In genomic region chr3:123266753-123267651, GRCm38 (mm10) we compare ENCODE assay signal across 8 mouse cellular contexts. TPM values are rescaled to one million over a fixed set of nuclear protein-coding genes. Genes with fewer than 3 reads are reported as not detected.
DNase-seq lines count a peak whose midpoint lies in the region; ATAC-seq and TF ChIP-seq lines count a peak whose summit lies in the region.

TSS of gene Sec24d (plus strand) at chr3:123267455.

- TF ChIP-seq CTCF in C2C12 (IDR thresholded peaks at IDR 0.05; ENCODE audit: control insufficient read depth, insufficient read depth, insufficient read length), result no peak
- TF ChIP-seq CTCF in brain, embryonic 14.5 days (IDR thresholded peaks at IDR 0.05; ENCODE audit: borderline replicate concordance, extremely low read depth, insufficient read depth, insufficient read length), result no peak

- H3K79me3 ChIP-seq in C2C12 (ENCODE audit: low read depth), result peaks cover 36% of the 10 kb centered on the region

- peak; percentile 84 for DNase-seq in brain, embryonic 14.5 days (ENCODE audit: low read depth)
- DNase-seq in kidney, postnatal 10 days, result peak; percentile 92
- peak; percentile 84 for DNase-seq in liver, embryonic 11.5 days (ENCODE audit: low spot score)
- peak; percentile 56 to 78 for DNase-seq in spleen, postnatal 4 days (ENCODE audit: low spot score in 2 of 2)

- peak within 1 kb of the TSS; percentile 85 for H3K27ac ChIP-seq in heart, embryonic 13.5 days (replicated peaks)
- H3K27ac ChIP-seq in liver, embryonic 11.5 days (ENCODE audit: low read depth, low read length), result no peak within 1 kb of the TSS

- peaks cover 43% of the 10 kb centered on the region for H3K79me2 ChIP-seq in C2C12 (ENCODE audit: control insufficient read depth, insufficient read depth)
- H3K79me2 ChIP-seq in myocyte (ENCODE audit: control insufficient read depth, insufficient read depth), result peaks cover 41% of the 10 kb centered on the region

- H3ac ChIP-seq in C2C12 (ENCODE audit: control insufficient read depth, insufficient read length, low read depth), result peak within 1 kb of the TSS; percentile 91
- H3ac ChIP-seq in myocyte (ENCODE audit: control insufficient read depth, insufficient read length), result peak within 1 kb of the TSS; percentile 47

- no peaks in the 10 kb centered on the region for H3K9me3 ChIP-seq in heart, embryonic 13.5 days
- H3K9me3 ChIP-seq in liver, embryonic 11.5 days (ENCODE audit: control insufficient read depth, low read length), result no peaks in the 10 kb centered on the region

- peak within 1 kb of the TSS; percentile 89 for H3K4me3 ChIP-seq in C2C12 (ENCODE audit: insufficient read depth, poor library complexity, severe bottlenecking)
- peak within 1 kb of the TSS; percentile 69 for H3K4me3 ChIP-seq in heart, embryonic 13.5 days
- peak within 1 kb of the TSS; percentile 70 for H3K4me3 ChIP-seq in liver, embryonic 11.5 days (ENCODE audit: low read depth, low read length)
- peak within 1 kb of the TSS; percentile 94 for H3K4me3 ChIP-seq in myocyte

- 3% methylated on average over 66 of the region's 68 CpGs for WGBS in heart, embryonic 13.5 days
- 3% methylated on average over 67 of the region's 68 CpGs for WGBS in liver, embryonic 11.5 days

- peak within 1 kb of the TSS; percentile 78 for H3K4me2 ChIP-seq in heart, embryonic 13.5 days
- H3K4me2 ChIP-seq in liver, embryonic 11.5 days, result peak within 1 kb of the TSS; percentile 80
- H3K4me2 ChIP-seq in myocyte (ENCODE audit: low read depth), result peak within 1 kb of the TSS; percentile 93

- H3K36me3 ChIP-seq in C2C12 (ENCODE audit: control insufficient read depth, insufficient read depth) (peaks cover 32% of the 10 kb centered on the region), myocyte (ENCODE audit: control insufficient read depth, insufficient read depth) (peaks cover 24% of the 10 kb centered on the region)
- H3K36me3 ChIP-seq in heart, embryonic 13.5 days, result peaks cover 27% of the 10 kb centered on the region
- peaks cover 3% of the 10 kb centered on the region; the same call in 1 of the 2 replicates for H3K36me3 ChIP-seq in liver, embryonic 11.5 days (ENCODE audit: control insufficient read depth, insufficient read depth, low read length)

- H3K4me1 ChIP-seq in heart, embryonic 13.5 days, result peaks cover 24% of the 10 kb centered on the region
- no peaks in the 10 kb centered on the region for H3K4me1 ChIP-seq in liver, embryonic 11.5 days (replicated peaks; ENCODE audit: control insufficient read depth, insufficient read depth, low read length)

- ATAC-seq in erythroid progenitor cell, adult 5-6 weeks (replicated peaks; ENCODE audit: low FRiP score, poor library complexity, severe bottlenecking), result peak; percentile 43
- ATAC-seq in heart, embryonic 13.5 days (ENCODE audit: extremely low read depth, insufficient number of reproducible peaks, low FRiP score, low TSS enrichment), result peak; percentile 70
- ATAC-seq in liver, embryonic 11.5 days (replicated peaks; ENCODE audit: low FRiP score), result peak; percentile 85

- peak within 1 kb of the TSS; percentile 87 for H3K9ac ChIP-seq in heart, embryonic 13.5 days
- peak within 1 kb of the TSS; percentile 65 for H3K9ac ChIP-seq in liver, embryonic 11.5 days (ENCODE audit: low read depth, low read length)

- 0 out of 2 replicates have a peak, but pooled peaks have one; percentile 12 for TF ChIP-seq POLR2A in brain, embryonic 14.5 days (IDR thresholded peaks at IDR 0.05; ENCODE audit: borderline replicate concordance, extremely low read depth, insufficient read depth, insufficient read length, poor library complexity, severe bottlenecking)
- peak; percentile 83 for TF ChIP-seq POLR2A in myocyte (IDR thresholded peaks at IDR 0.05; ENCODE audit: insufficient read length, low read depth)

- H3K27me3 ChIP-seq in C2C12 (ENCODE audit: control insufficient read depth, insufficient read depth, insufficient read length) (no peaks in the 10 kb centered on the region), myocyte (ENCODE audit: control insufficient read depth, insufficient read depth, insufficient read length) (no peaks in the 10 kb centered on the region)
- H3K27me3 ChIP-seq in heart, embryonic 13.5 days (replicated peaks), result no peaks in the 10 kb centered on the region
- H3K27me3 ChIP-seq in liver, embryonic 11.5 days (replicated peaks; ENCODE audit: control insufficient read depth, insufficient read depth, low read length), result peaks cover 10% of the 10 kb centered on the region; the same call in 1 of the 2 replicates

TF ChIP-seq in C2C12, 6 proteins besides CTCF, POLR2A, EP300 and RAD21:
- TF ChIP-seq MAX (IDR thresholded peaks at IDR 0.05), result no peak
- TF ChIP-seq USF1 (IDR thresholded peaks at IDR 0.05; ENCODE audit: low read depth), result no peak
- no peak for TF ChIP-seq CEBPB (IDR thresholded peaks at IDR 0.05; ENCODE audit: low read depth)

TF ChIP-seq in myocyte, 11 proteins besides CTCF, POLR2A, EP300 and RAD21:
- TF ChIP-seq USF1 (IDR thresholded peaks at IDR 0.05; ENCODE audit: low read depth) (no peak), MYOD1 (IDR thresholded peaks at IDR 0.05; ENCODE audit: control insufficient read depth in 1 of 3, insufficient read length in 2 of 3, low read depth in 2 of 3) (peak in 1 of 3 experiments; percentile 50), REST (IDR thresholded peaks at IDR 0.05; ENCODE audit: insufficient read depth, insufficient read length) (no peak), MAX (IDR thresholded peaks at IDR 0.05; ENCODE audit: low read depth) (no peak), SRF (IDR thresholded peaks at IDR 0.05; ENCODE audit: control insufficient read depth, insufficient read length, low read depth) (no peak), MYOG (IDR thresholded peaks at IDR 0.05; ENCODE audit: control insufficient read depth in 1 of 3, insufficient read depth in 1 of 3, insufficient read length in 2 of 3, low read depth in 2 of 3) (peak in 2 of 3 experiments; percentile 22 to 75), POLR2AphosphoS2 (IDR thresholded peaks at IDR 0.05; ENCODE audit: insufficient read length, low read depth) (peak; percentile 77), CEBPB (IDR thresholded peaks at IDR 0.05; ENCODE audit: insufficient read depth, poor library complexity, severe bottlenecking) (no peak), TCF12 (IDR thresholded peaks at IDR 0.05; ENCODE audit: insufficient read depth, poor library complexity, severe bottlenecking) (no peak), TCF3 (IDR thresholded peaks at IDR 0.05; ENCODE audit: insufficient read length, low read depth) (no peak), E2F4 (IDR thresholded peaks at IDR 0.05; ENCODE audit: insufficient read depth) (no peak)

RNA-seq across cellular contexts. Expression of gene Sec24d, which starts in this region (rescaled TPM):
- 69.0 TPM for polyA plus RNA-seq in C2C12 (2012; fragmentation: generic; extraction: Trizol)
- 15.6 and 15.9 TPM in 2 replicates for polyA plus RNA-seq in brain, embryonic 14.5 days (2012; rRNA removed)
- 4.2 and 33.2 TPM in 2 replicates for total RNA-seq in erythroid progenitor cell, adult 5-6 weeks (2015; ENCODE audit: low replicate concordance)
- 3.7 and 8.7 TPM in 2 replicates for total RNA-seq in erythroid progenitor cell, adult 5-6 weeks (2017; ENCODE audit: low replicate concordance)
- polyA plus RNA-seq in heart, embryonic 13.5 days (2015; fragmentation: Nextera tagmentation; extraction: Ambion mirVana), result 67.2 and 70.4 TPM in 2 replicates
- 32.5 and 36.1 TPM in 2 replicates for polyA plus RNA-seq in liver, embryonic 11.5 days (2014; fragmentation: Nextera tagmentation; extraction: Ambion mirVana)
- 36.8 TPM for polyA plus RNA-seq in myocyte (2012; fragmentation: generic; extraction: Trizol)
